Mouse (Mus musculus) forebrain, postnatal 0 days (tissue): ENCODE results near the gene Dock9. TPM values are rescaled to one million over a fixed set of nuclear protein-coding genes. Genes with fewer than 3 reads are reported as not detected.

ENCODE experiments used
- ATAC-seq: fragments of 200-750 bp; cut with Nextera tagmentation; 2 replicates; pipeline ENCODE4 v1.8.0; 2017; ENCODE audit warnings: mild to moderate bottlenecking, moderate library complexity
- DNase-seq: peaks from one replicate; pipeline ENCODE4 v3.0.0-alpha.2; 2015
- H3K27ac ChIP-seq: fragments of 300-500 bp; sonication (generic); 2 replicates; pipeline ENCODE4 v1.5.1; 2014; ENCODE audit warnings: low read depth, mild to moderate bottlenecking, antibody characterized with exemption, low read length, moderate library complexity, mixed read lengths
- H3K27me3 ChIP-seq: fragments of 300-500 bp; sonication (generic); 2 replicates; pipeline ENCODE4 v1.6.1; 2014; ENCODE audit warnings: mild to moderate bottlenecking, low read length, mixed read lengths; ENCODE audit not compliant: insufficient read depth
- H3K36me3 ChIP-seq: fragments of 300-500 bp; sonication (generic); 2 replicates; pipeline ENCODE4 v1.6.1; 2014; ENCODE audit warnings: mild to moderate bottlenecking, moderate library complexity; ENCODE audit not compliant: insufficient read depth
- H3K4me1 ChIP-seq: fragments of 300-500 bp; sonication (generic); 2 replicates; pipeline ENCODE4 v1.6.1; 2014; ENCODE audit warnings: antibody characterized with exemption; ENCODE audit not compliant: insufficient read depth
- H3K4me2 ChIP-seq: fragments of 300-500 bp; sonication (generic); 2 replicates; pipeline ENCODE4 v1.6.1; 2014; ENCODE audit warnings: low read depth, mild to moderate bottlenecking, moderate library complexity
- H3K4me3 ChIP-seq: fragments of 300-500 bp; sonication (generic); 2 replicates; pipeline ENCODE4 v1.5.1; 2014; ENCODE audit warnings: low read depth, low read length, mixed read lengths
- H3K9ac ChIP-seq: fragments of 300-500 bp; sonication (generic); 2 replicates; pipeline ENCODE4 v1.6.1; 2014; ENCODE audit warnings: mild to moderate bottlenecking
- H3K9me3 ChIP-seq: fragments of 300-500 bp; sonication (generic); 2 replicates; pipeline ENCODE4 v1.6.1; 2016; ENCODE audit warnings: low read length
- CTCF ChIP-seq: sonication (generic); IDR thresholded peaks from 2 replicates; pipeline ENCODE4 v1.5.1; 2016; ENCODE audit warnings: antibody characterized with exemption, control low read depth, low read depth
- WGBS: fragments of 180-500 bp; shearing (Covaris S2); extraction: QIAGEN DNeasy Blood & Tissue Kit; methylation state at CpG from one replicate; pipeline ENCODE4 v1.1.7; 2014; 5-methylcytosine and 5-hydroxymethylcytosine counted together
- polyA plus RNA-seq: library from polyadenylated mRNA; unstranded; fragments of >200 nt; fragmentation: Nextera tagmentation; extraction: Ambion mirVana; gene quantifications from 2 replicates; pipeline ENCODE4 v1.2.1, GENCODE M21; 2015
- total RNA-seq: library from RNA; depleted of rRNA; stranded (reverse); fragments of >200 nt; gene quantifications from 2 replicates; pipeline ENCODE4 v1.2.3, GENCODE M21; 2014

The Dock9 gene
- total and polyA plus RNA-seq, 2 experiments from 2014 or later: 14.2 to 87.2 TPM

DNA sequence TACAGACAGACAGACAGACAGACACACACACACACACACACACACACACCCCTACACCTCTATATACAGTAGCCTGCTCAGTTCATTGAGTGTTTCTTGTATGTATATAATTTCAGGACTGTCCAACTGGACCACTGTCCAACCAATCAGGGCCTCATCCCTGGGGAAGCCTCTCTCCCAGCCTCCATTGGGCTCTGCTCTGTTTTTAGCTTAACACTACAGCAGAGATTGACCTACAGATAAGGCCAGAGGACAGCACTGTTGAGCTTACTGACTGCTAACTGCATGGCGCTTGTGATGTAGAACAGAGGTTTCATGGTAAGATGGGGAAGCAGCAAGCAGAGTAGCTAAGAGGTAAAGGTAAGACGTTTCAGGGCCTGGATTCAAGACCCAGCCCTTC is 5.7 kb downstream of the Dock9 start:
- no peak for ATAC-seq
- H3K9ac ChIP-seq: no peak overlapping the region
- H3K4me1 ChIP-seq: no peaks in the 10 kb centered on the region
- no peak for DNase-seq
- 84% methylated on average over 2 of the region's 2 CpGs for WGBS
- no peaks in the 10 kb centered on the region for H3K36me3 ChIP-seq
- H3K4me2 ChIP-seq: no peak overlapping the region
- H3K4me3 ChIP-seq: no peak overlapping the region
- H3K9me3 ChIP-seq: no peaks in the 10 kb centered on the region
- H3K27ac ChIP-seq: no peak overlapping the region
- TF ChIP-seq CTCF: no peak
- H3K27me3 ChIP-seq: no peaks in the 10 kb centered on the region; the same call in 1 of the 2 replicates

GRCm38 (mm10) chr14:121791112-121791511 is 6.5 kb downstream of the Dock9 start:
- H3K4me2 ChIP-seq: no peak overlapping the region
- ATAC-seq (no peak), DNase-seq (no peak)
- H3K4me1 ChIP-seq: no peaks in the 10 kb centered on the region
- H3K9ac ChIP-seq: no peak overlapping the region
- no peak overlapping the region for H3K4me3 ChIP-seq
- no peaks in the 10 kb centered on the region for H3K27me3 ChIP-seq
- no peak for TF ChIP-seq CTCF
- 80% methylated on average over 7 of the region's 7 CpGs for WGBS
- no peaks in the 10 kb centered on the region for H3K9me3 ChIP-seq
- H3K27ac ChIP-seq: no peak overlapping the region
- H3K36me3 ChIP-seq: no peaks in the 10 kb centered on the region

DNA sequence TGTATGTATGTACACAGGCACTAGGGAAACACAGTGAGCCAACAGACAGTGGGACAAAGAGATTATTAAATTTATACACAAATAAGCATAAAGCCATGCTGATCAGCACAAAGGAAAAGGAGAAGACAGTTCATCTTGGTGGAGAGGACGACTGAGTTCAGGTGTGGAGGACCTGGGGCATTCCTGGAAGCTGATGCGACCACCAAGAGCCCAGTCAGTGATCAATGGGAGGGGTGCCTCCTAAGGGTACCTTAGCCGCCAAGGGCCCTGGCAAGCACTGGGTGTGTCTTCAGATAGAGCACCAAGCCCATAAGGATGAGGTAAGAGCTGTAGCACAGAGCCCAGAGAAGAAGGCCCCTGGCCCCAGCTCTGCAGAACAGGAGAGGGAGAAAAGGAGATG is 8.4 kb downstream of the Dock9 start:
- WGBS: 86% methylated on average over 3 of the region's 3 CpGs
- Histone ChIP-seq H3K9ac (no peak overlapping the region), H3K9me3 (no peaks in the 10 kb centered on the region), H3K4me3 (no peak overlapping the region), H3K4me2 (no peak overlapping the region), H3K36me3 (no peaks in the 10 kb centered on the region), H3K27me3 (no peaks in the 10 kb centered on the region), H3K27ac (no peak overlapping the region), H3K4me1 (no peaks in the 10 kb centered on the region)
- no peak for ATAC-seq
- no peak for TF ChIP-seq CTCF
- DNase-seq: no peak

DNA sequence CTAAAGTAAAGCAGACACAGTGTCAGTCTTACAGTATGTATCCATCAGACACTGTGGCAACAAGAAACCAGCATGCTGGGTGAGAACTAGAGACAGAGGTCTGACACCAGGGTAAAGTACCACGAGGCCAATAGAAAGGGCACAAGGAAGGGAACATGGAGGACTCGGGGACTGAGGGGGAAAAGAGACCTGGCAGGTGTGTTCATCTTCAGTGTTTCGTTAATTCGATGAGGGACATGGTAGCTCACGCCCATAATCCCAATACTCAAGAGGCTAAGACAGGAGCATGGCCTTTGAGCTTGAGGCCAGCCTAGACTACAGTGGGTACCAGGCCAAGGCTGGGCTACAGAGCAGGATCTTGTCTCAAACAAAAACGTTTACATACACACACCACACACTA is 9.2 kb downstream of the Dock9 start:
- no peak overlapping the region for H3K27ac ChIP-seq
- TF ChIP-seq CTCF: no peak
- H3K27me3 ChIP-seq: no peaks in the 10 kb centered on the region
- no peaks in the 10 kb centered on the region for H3K36me3 ChIP-seq
- H3K9me3 ChIP-seq: no peaks in the 10 kb centered on the region
- DNase-seq: no peak
- no peak overlapping the region for H3K4me2 ChIP-seq
- no peak for ATAC-seq
- H3K9ac ChIP-seq: no peak overlapping the region
- H3K4me1 ChIP-seq: no peaks in the 10 kb centered on the region
- no peak overlapping the region for H3K4me3 ChIP-seq
- 90% methylated on average over 6 of the region's 6 CpGs for WGBS

GRCm38 (mm10) chr14:121787430-121787829 is 10.2 kb downstream of the Dock9 start:
- Histone ChIP-seq H3K9me3 (no peaks in the 10 kb centered on the region), H3K4me2 (no peak overlapping the region), H3K27me3 (no peaks in the 10 kb centered on the region), H3K27ac (no peak overlapping the region), H3K4me3 (no peak overlapping the region), H3K9ac (no peak overlapping the region), H3K36me3 (no peaks in the 10 kb centered on the region), H3K4me1 (no peaks in the 10 kb centered on the region)
- ATAC-seq (no peak), DNase-seq (no peak)
- no peak for TF ChIP-seq CTCF
- WGBS: 87% methylated on average over 12 of the region's 12 CpGs

GRCm38 (mm10) chr14:121786900-121787299 is 10.7 kb downstream of the Dock9 start:
- Histone ChIP-seq H3K4me2 (no peak overlapping the region), H3K36me3 (no peaks in the 10 kb centered on the region), H3K9me3 (no peaks in the 10 kb centered on the region), H3K9ac (no peak overlapping the region), H3K4me3 (no peak overlapping the region), H3K4me1 (no peaks in the 10 kb centered on the region), H3K27ac (no peak overlapping the region), H3K27me3 (no peaks in the 10 kb centered on the region)
- WGBS: 80% methylated on average over 12 of the region's 12 CpGs
- ATAC-seq: no peak
- DNase-seq: no peak
- no peak for TF ChIP-seq CTCF

DNA sequence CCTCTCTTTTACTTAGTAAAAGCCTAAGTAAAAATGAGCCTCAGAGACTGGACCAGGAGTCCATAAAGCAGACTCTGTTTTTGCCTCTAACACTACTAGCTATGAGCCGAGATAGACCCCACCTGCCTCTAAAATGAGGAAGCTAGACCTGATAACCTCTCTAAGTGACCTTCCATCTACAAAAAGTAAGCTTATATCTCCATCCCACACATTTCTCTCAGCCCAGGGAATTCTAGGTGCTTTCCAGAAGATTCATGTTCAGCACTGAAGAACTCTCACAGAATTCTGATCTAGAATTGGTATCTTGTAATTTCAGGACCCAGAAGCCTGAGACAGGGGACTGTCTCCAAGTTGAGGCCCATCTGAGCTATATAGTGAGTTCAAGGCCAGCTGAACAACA is 12.2 kb downstream of the Dock9 start:
- Histone ChIP-seq H3K9me3 (no peaks in the 10 kb centered on the region), H3K4me1 (no peaks in the 10 kb centered on the region), H3K36me3 (no peaks in the 10 kb centered on the region), H3K4me3 (no peak overlapping the region), H3K9ac (no peak overlapping the region), H3K27me3 (no peaks in the 10 kb centered on the region), H3K27ac (no peak overlapping the region), H3K4me2 (no peak overlapping the region)
- 90% methylated on average over 1 of the region's 1 CpGs for WGBS
- ATAC-seq: no peak
- no peak for TF ChIP-seq CTCF
- DNase-seq: no peak
